18 mouse cellular contexts compared by ENCODE assay signal in genomic region chrX:139839057-139839456, GRCm38 (mm10). TPM values are rescaled to one million over a fixed set of nuclear protein-coding genes. Genes with fewer than 3 reads are reported as not detected.
DNase-seq lines count a peak whose midpoint lies in the region; ATAC-seq lines count a peak whose summit lies in the region.
"Had no signal": no experiment of that assay in that cellular context is flagged by ENCODE, and none has a peak within 500 bp of the region (broad histone marks: within the 10 kb centered on the region; RNA-seq: fewer than 3 reads in every experiment).

No protein-coding gene starts in this region.

- whole genome bisulfite sequencing in kidney, embryonic 14.5 days, result 57% methylated on average over 3 of the region's 3 CpGs

- no peak overlapping the region for H3K9ac ChIP-seq in kidney, embryonic 14.5 days (ENCODE audit: low read depth, low read length)
- H3K9ac ChIP-seq: heart, embryonic 15.5 days had no signal

- peak; percentile 9 for DNase-seq in embryo, embryonic 10 days (ENCODE audit: low spot score)
- no peak for DNase-seq in embryo, embryonic 9.5 days (ENCODE audit: extremely low spot score)
- DNase-seq in kidney, adult 11 months, result peak; percentile 7
- DNase-seq in lung, postnatal 10 days, result peak; percentile 6
- no peak for DNase-seq in lung, postnatal 14 days
- DNase-seq in embryo, embryonic 10.5 days (ENCODE audit: low spot score), result peak; percentile 6
- no peak for DNase-seq in urinary bladder, adult 2 months (ENCODE audit: low spot score)
- DNase-seq: adrenal gland, adult 8-10 months; B cell, adult 2 months; gastrocnemius, postnatal 10 days; layer of hippocampus, postnatal 36 days; spleen, adult 18-20 months had no signal

- H3K9me3 ChIP-seq in kidney, embryonic 14.5 days (ENCODE audit: control insufficient read depth, low read length), result no peaks in the 10 kb centered on the region
- H3K9me3 ChIP-seq: forebrain, embryonic 10.5 days; heart, embryonic 15.5 days had no signal

- no peak overlapping the region for H3K4me2 ChIP-seq in kidney, embryonic 14.5 days (replicated peaks; ENCODE audit: low read depth, low read length)
- H3K4me2 ChIP-seq: heart, embryonic 15.5 days had no signal

- H3K4me1 ChIP-seq in kidney, embryonic 14.5 days (ENCODE audit: control insufficient read depth, insufficient read depth, low read length), result no peaks in the 10 kb centered on the region
- H3K4me1 ChIP-seq: forebrain, embryonic 10.5 days; heart, embryonic 15.5 days had no signal

- no peak overlapping the region for H3K27ac ChIP-seq in kidney, embryonic 14.5 days (ENCODE audit: low read depth, low read length)
- H3K27ac ChIP-seq: forebrain, embryonic 10.5 days; heart, embryonic 15.5 days had no signal

- H3K27me3 ChIP-seq in kidney, embryonic 14.5 days (ENCODE audit: control insufficient read depth, insufficient read depth, low read length), result no peaks in the 10 kb centered on the region
- H3K27me3 ChIP-seq: heart, embryonic 15.5 days had no signal

- no peaks in the 10 kb centered on the region for H3K36me3 ChIP-seq in kidney, embryonic 14.5 days (ENCODE audit: control insufficient read depth, insufficient read depth, low read length)
- H3K36me3 ChIP-seq: forebrain, embryonic 10.5 days; heart, embryonic 15.5 days had no signal

- no peak for ATAC-seq in kidney, embryonic 14.5 days (ENCODE audit: low FRiP score, low TSS enrichment)
- ATAC-seq: inflammation-experienced regulatory T-cells, adult 6 months had no signal

- H3K4me3 ChIP-seq in kidney, embryonic 14.5 days (ENCODE audit: low read length), result no peak overlapping the region
- H3K4me3 ChIP-seq: forebrain, embryonic 10.5 days; heart, embryonic 15.5 days had no signal

RNA-seq across cellular contexts. Expression of gene Morc4, which starts 32.4 kb away (rescaled TPM):
- polyA plus RNA-seq in kidney, embryonic 14.5 days (2014; fragmentation: Nextera tagmentation; extraction: Ambion mirVana), result 8.8 and 10.8 TPM in 2 replicates
- 5.5 and 6.3 TPM in 2 replicates for polyA plus RNA-seq in urinary bladder, adult 2 months (2012; rRNA removed)
- polyA plus RNA-seq: inflammation-experienced regulatory T-cells, adult 6 months had no signal

RNA-seq across cellular contexts. Expression of gene Cldn2, which starts 38.4 kb away (rescaled TPM):
- 5.0 and 5.2 TPM in 2 replicates for polyA plus RNA-seq in kidney, embryonic 14.5 days (2014; fragmentation: Nextera tagmentation; extraction: Ambion mirVana)
- 0.06 and 0.10 TPM in 2 replicates for polyA plus RNA-seq in urinary bladder, adult 2 months (2012; rRNA removed)
- polyA plus RNA-seq: inflammation-experienced regulatory T-cells, adult 6 months had no signal

RNA-seq across cellular contexts. Expression of gene Ripply1, which starts 56.9 kb away (rescaled TPM):
- not detected in 2 replicates for polyA plus RNA-seq in kidney, embryonic 14.5 days (2014; fragmentation: Nextera tagmentation; extraction: Ambion mirVana)
- polyA plus RNA-seq in urinary bladder, adult 2 months (2012; rRNA removed), result not detected in 2 replicates
- polyA plus RNA-seq: heart, embryonic 15.5 days; inflammation-experienced regulatory T-cells, adult 6 months; neural tube, embryonic 11.5 days; testis, adult 2 months had no signal

Comparison
In these comparisons a context has a peak if more than half of its experiments do, and no peak if none do; other contexts are left out.
1. DNase-seq: peak in embryo, embryonic 10 days (single experiment), kidney, adult 11 months (single experiment), lung, postnatal 10 days (single experiment) and embryo, embryonic 10.5 days (single experiment); none in embryo, embryonic 9.5 days (single experiment), lung, postnatal 14 days (single experiment) and urinary bladder, adult 2 months (single experiment).